Mouse (Mus musculus) lung, postnatal 0 days (tissue): ENCODE data around the gene Smtnl1.

ENCODE experiments used
- CTCF ChIP-seq: IDR thresholded peaks from 2 replicates; pipeline ENCODE4 v1.5.1; 2016; ENCODE audit warnings: antibody characterized with exemption, mild to moderate bottlenecking
- EP300 ChIP-seq: IDR thresholded peaks from 2 replicates; pipeline ENCODE4 v1.6.1; 2016; ENCODE audit warnings: antibody characterized with exemption, mild to moderate bottlenecking, control low read depth

DNA sequence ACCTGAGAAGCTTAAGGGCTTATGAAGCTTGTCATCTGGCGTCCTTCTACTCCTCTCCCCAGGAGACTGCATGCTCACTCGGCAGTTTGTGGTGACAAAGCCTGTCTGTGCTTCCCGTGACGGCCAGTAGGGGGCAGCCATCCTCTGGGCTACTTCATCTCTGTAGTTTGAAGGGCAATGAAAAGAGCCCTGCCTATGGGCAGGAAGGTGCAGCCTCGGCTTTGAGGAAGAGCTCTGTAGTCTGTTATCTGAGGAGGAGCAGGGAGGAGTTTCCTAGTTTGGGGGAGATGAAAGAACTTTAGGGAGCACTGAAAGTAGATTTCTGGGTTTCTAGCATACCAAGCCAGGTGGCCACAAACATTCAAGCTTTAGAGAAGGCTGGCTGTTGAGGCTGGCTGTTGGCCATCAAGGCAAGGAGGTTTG is 46.1 kb upstream of the Smtnl1 start:
- TF ChIP-seq CTCF: peak; percentile 88
- no peak for TF ChIP-seq EP300
